7 mouse cellular contexts compared by ENCODE assay signal in the genomic region with DNA sequence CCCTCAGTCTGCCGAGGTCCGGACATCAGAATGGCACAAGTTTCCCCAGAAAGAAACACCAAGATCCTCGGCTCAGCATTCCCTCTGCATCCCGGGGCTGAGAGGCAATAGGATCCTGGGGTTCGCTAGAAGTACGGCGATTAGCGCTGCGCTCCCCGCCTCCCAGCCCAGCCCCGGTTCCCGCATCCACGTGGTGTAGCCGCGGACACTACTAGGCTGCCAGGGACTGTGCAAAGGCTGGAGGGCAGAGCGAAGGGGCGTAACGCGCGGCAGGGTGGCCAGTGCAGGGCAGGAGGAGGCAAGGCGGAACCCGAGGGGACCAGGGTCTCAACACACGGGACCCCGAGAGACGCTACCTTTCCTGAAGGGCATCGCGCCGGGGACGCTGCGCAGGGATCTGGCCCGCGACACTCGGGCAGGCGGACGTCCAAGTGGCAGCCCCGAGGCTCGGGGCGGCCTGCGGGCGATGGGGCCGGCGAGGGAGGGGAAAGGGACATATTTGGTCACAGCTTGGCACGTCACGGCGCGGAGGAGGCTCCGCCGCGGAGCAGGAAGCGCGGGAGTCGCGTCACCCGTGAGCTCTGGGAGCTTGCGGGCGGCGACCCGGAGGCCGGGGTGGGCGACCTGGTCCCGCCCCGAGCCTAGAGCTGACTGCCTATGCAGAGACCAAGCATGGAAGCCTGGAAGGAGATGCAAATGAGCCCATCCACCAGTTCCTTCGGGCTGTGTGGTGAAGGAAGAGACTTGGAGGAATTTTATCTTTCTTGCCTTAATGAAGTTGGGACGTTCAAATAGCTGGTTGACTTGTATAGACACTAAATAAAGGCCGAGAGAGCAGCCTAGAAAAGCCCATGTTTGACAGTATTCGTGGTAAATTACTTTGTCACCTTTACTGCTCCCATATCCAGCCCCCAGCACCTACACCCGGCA. TPM values are rescaled to one million over a fixed set of nuclear protein-coding genes. Genes with fewer than 3 reads are reported as not detected.
DNase-seq lines count a peak whose midpoint lies in the region; ATAC-seq lines count a peak whose summit lies in the region.

A gene (minus strand): TSS at position 607 of the 930 bp plus-strand sequence.

- WGBS in embryonic facial prominence, embryonic 14.5 days = 2% methylated on average over 63 of the region's 67 CpGs
- WGBS in limb, embryonic 13.5 days = 1% methylated on average over 67 of the region's 67 CpGs
- 2% methylated on average over 67 of the region's 67 CpGs for WGBS in midbrain, embryonic 14.5 days

- peak within 1 kb of the TSS; percentile 95 for H3K4me2 ChIP-seq in embryonic facial prominence, embryonic 14.5 days (ENCODE audit: low read depth, low read length)
- peak within 1 kb of the TSS; percentile 99 for H3K4me2 ChIP-seq in limb, embryonic 13.5 days (replicated peaks)
- H3K4me2 ChIP-seq in midbrain, embryonic 14.5 days (ENCODE audit: low read length) = peak within 1 kb of the TSS; percentile 99

- H3K36me3 ChIP-seq in embryonic facial prominence, embryonic 14.5 days (ENCODE audit: control insufficient read depth, insufficient read depth, low read length) = no peaks in the 10 kb centered on the region
- H3K36me3 ChIP-seq in limb, embryonic 13.5 days = no peaks in the 10 kb centered on the region
- no peaks in the 10 kb centered on the region for H3K36me3 ChIP-seq in midbrain, embryonic 14.5 days (ENCODE audit: control insufficient read depth, insufficient read depth, low read length)

- H3K27ac ChIP-seq in embryonic facial prominence, embryonic 14.5 days (replicated peaks; ENCODE audit: low read depth, low read length) = no peak within 1 kb of the TSS
- H3K27ac ChIP-seq in limb, embryonic 13.5 days = no peak within 1 kb of the TSS
- no peak within 1 kb of the TSS for H3K27ac ChIP-seq in midbrain, embryonic 14.5 days (replicated peaks; ENCODE audit: low read depth, low read length)

- peaks cover 4% of the 10 kb centered on the region; the same call in 1 of the 2 replicates for H3K4me1 ChIP-seq in embryonic facial prominence, embryonic 14.5 days (ENCODE audit: control insufficient read depth, insufficient read depth, low read length)
- peaks cover 20% of the 10 kb centered on the region for H3K4me1 ChIP-seq in limb, embryonic 13.5 days
- peaks cover 10% of the 10 kb centered on the region for H3K4me1 ChIP-seq in midbrain, embryonic 14.5 days (ENCODE audit: control insufficient read depth, insufficient read depth, low read length)

- peak within 1 kb of the TSS; percentile 61 for H3K9ac ChIP-seq in embryonic facial prominence, embryonic 14.5 days (ENCODE audit: low read depth, low read length)
- peak within 1 kb of the TSS; percentile 69 for H3K9ac ChIP-seq in limb, embryonic 13.5 days
- peak within 1 kb of the TSS; percentile 62 for H3K9ac ChIP-seq in midbrain, embryonic 14.5 days (replicated peaks; ENCODE audit: low read length)

- peak; percentile 91 for DNase-seq in adrenal gland, postnatal 14 days
- peak; percentile 59 for DNase-seq in embryonic facial prominence, embryonic 14.5 days (ENCODE audit: low spot score)
- peak; percentile 88 for DNase-seq in heart, adult 9 months (ENCODE audit: low spot score in 2 of 2)
- DNase-seq in kidney, adult 9 months = peak; percentile 71
- peak; percentile 74 for DNase-seq in midbrain, embryonic 14.5 days
- peak; percentile 78 to 79 for DNase-seq in spleen, adult 18-20 months

- no peaks in the 10 kb centered on the region for H3K9me3 ChIP-seq in embryonic facial prominence, embryonic 14.5 days (ENCODE audit: control insufficient read depth, low read length)
- H3K9me3 ChIP-seq in limb, embryonic 13.5 days = no peaks in the 10 kb centered on the region
- H3K9me3 ChIP-seq in midbrain, embryonic 14.5 days (ENCODE audit: control insufficient read depth, low read length) = no peaks in the 10 kb centered on the region

- H3K27me3 ChIP-seq in embryonic facial prominence, embryonic 14.5 days (replicated peaks; ENCODE audit: control insufficient read depth, insufficient read depth, low read length) = peaks cover 29% of the 10 kb centered on the region
- peaks cover 50% of the 10 kb centered on the region for H3K27me3 ChIP-seq in limb, embryonic 13.5 days
- peaks cover 14% of the 10 kb centered on the region; the same call in 1 of the 2 replicates for H3K27me3 ChIP-seq in midbrain, embryonic 14.5 days (ENCODE audit: control insufficient read depth, insufficient read depth, low read length)

- H3K4me3 ChIP-seq in embryonic facial prominence, embryonic 14.5 days (ENCODE audit: low read depth, low read length) = peak within 1 kb of the TSS; percentile 57
- H3K4me3 ChIP-seq in limb, embryonic 13.5 days = peak within 1 kb of the TSS; percentile 60
- peak within 1 kb of the TSS; percentile 60 for H3K4me3 ChIP-seq in midbrain, embryonic 14.5 days (replicated peaks; ENCODE audit: low read depth, low read length)

- peak; percentile 78 for ATAC-seq in embryonic facial prominence, embryonic 14.5 days (ENCODE audit: low read depth)
- peak; percentile 79 for ATAC-seq in limb, embryonic 13.5 days (ENCODE audit: low FRiP score, low read depth)
- peak; percentile 83 for ATAC-seq in midbrain, embryonic 14.5 days (ENCODE audit: low FRiP score, low TSS enrichment)

RNA-seq across cellular contexts. Expression of the gene that starts here (rescaled TPM):
- total RNA-seq in adrenal gland, postnatal 14 days (2021) = 136 and 152 TPM in 2 replicates
- 9.2 and 9.8 TPM in 2 replicates for polyA plus RNA-seq in embryonic facial prominence, embryonic 14.5 days (2014; fragmentation: Nextera tagmentation; extraction: Ambion mirVana)
- 16.5 and 17.8 TPM in 2 replicates for polyA plus RNA-seq in limb, embryonic 13.5 days (2015; fragmentation: Nextera tagmentation; extraction: Ambion mirVana)
- 28.7 and 31.4 TPM in 2 replicates for polyA plus RNA-seq in midbrain, embryonic 14.5 days (2014; fragmentation: Nextera tagmentation; extraction: Ambion mirVana)
